Mouse (Mus musculus) thymus, adult 2 months (tissue): ENCODE results near the gene Ermard. TPM values are rescaled to one million over a fixed set of nuclear protein-coding genes. Genes with fewer than 3 reads are reported as not detected.

Experiments
- DNase-seq: peaks from one replicate; pipeline ENCODE4 v3.0.0; 2021
- H3K27ac ChIP-seq: fragments of 200-500 bp; 2 replicates; pipeline ENCODE4 v1.5.1; 2012; ENCODE audit warnings: low read length, control low read depth; ENCODE audit not compliant: control insufficient read depth, insufficient read depth
- H3K27me3 ChIP-seq: fragments of 200-500 bp; 2 replicates; pipeline ENCODE4 v1.6.1; 2012; ENCODE audit warnings: mild to moderate bottlenecking, low read length, moderate library complexity, mixed read lengths; ENCODE audit not compliant: control insufficient read depth, insufficient read depth
- H3K36me3 ChIP-seq: fragments of 200-500 bp; 2 replicates; pipeline ENCODE4 v1.6.1; 2012; ENCODE audit warnings: mild to moderate bottlenecking, low read length, moderate library complexity; ENCODE audit not compliant: control insufficient read depth, insufficient read depth
- H3K4me1 ChIP-seq: fragments of 200-500 bp; replicated peaks from 2 replicates; pipeline ENCODE4 v1.6.1; 2012; ENCODE audit warnings: low read length; ENCODE audit not compliant: control insufficient read depth, insufficient read depth
- H3K4me3 ChIP-seq: fragments of 200-500 bp; 2 replicates; pipeline ENCODE4 v1.5.1; 2012; ENCODE audit warnings: mild to moderate bottlenecking, low read length, control low read depth, moderate library complexity; ENCODE audit not compliant: control insufficient read depth, insufficient read depth
- CTCF ChIP-seq: fragments of 200-500 bp; IDR thresholded peaks from 2 replicates; pipeline ENCODE4 v1.5.1; 2012; ENCODE audit warnings: mild to moderate bottlenecking, control low read depth, low read length, moderate library complexity, borderline replicate concordance; ENCODE audit not compliant: control insufficient read depth, poor library complexity, insufficient read depth; ENCODE audit errors: extremely low read depth
- POLR2A ChIP-seq: fragments of 200-500 bp; IDR thresholded peaks from 2 replicates; pipeline ENCODE4 v1.6.1; 2012; ENCODE audit warnings: mild to moderate bottlenecking, low read length, control low read depth, moderate library complexity; ENCODE audit not compliant: control insufficient read depth, poor library complexity, insufficient read depth; ENCODE audit errors: extremely low read depth
- WGBS: fragments of 180-500 bp; shearing (Covaris S2); methylation state at CpG from one replicate; pipeline ENCODE4 v1.1.7; 2018; 5-methylcytosine and 5-hydroxymethylcytosine counted together
- polyA plus RNA-seq: library from polyadenylated mRNA; depleted of rRNA; stranded (reverse); fragments of >200 nt; gene quantifications from 2 replicates; pipeline ENCODE4 v1.2.3, GENCODE M21; 2012; rRNA removed

The Ermard gene
- polyA plus RNA-seq, 1 experiment: 69.0 TPM

DNA sequence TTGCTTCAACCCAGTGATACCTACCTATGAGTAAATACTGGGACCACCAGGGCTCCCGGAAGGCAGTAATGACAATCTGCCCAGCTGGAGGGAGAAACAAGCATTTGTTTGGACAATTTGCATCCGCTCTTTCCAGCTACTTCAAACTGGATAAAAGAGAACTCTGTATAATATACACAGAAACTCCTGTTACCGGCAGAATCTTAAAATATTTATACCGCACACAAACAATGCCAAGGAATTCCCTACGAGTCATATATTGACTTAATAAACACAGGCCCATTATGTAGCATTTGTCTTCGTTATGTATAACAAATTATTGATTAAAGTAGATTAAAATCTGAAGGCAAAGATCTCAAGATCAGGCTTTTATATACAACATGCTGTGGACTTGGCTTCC lies 79.6 kb downstream of the Ermard start:
- no peak for DNase-seq
- no peaks in the 10 kb centered on the region for H3K4me1 ChIP-seq
- no peaks in the 10 kb centered on the region for H3K27me3 ChIP-seq
- no peaks in the 10 kb centered on the region for H3K36me3 ChIP-seq
- no peak overlapping the region for H3K27ac ChIP-seq
- 95% methylated on average over 6 of the region's 6 CpGs for WGBS
- TF ChIP-seq POLR2A (no peak), CTCF (no peak)
- H3K4me3 ChIP-seq: no peak overlapping the region

DNA sequence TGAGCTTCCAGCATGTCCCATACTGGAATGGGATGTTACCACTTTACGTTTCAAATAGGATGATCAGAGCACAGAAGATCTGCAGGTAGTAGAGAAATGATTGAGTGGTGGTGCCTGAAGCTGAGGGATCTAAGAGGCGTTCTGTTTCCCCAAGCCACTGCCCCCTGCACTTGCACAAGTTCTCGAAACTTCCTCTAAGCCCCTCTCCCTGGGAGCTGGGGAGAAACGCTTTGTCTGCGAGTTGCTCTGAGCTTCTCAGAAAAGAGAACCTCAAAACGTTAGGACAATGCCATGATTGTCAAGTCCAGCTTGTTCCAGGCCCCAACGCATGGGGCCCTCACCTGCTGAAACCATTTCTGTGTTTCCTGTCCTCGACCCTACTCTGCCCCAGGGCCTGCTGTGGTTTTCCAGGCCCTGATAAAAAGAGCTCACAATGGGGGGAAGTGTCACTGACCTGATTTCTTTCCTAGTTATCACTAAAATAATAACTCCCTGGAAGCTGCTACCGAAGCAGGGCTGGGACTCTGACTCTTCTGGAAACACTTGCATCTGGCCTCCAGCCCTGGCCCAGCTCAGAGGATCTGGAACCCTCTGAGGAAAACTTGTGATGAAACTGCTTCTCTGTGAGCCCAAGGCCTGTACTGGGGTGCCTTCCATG lies 88.8 kb downstream of the Ermard start:
- DNase-seq: no peak
- 42% methylated on average over 9 of the region's 9 CpGs for WGBS
- Histone ChIP-seq H3K4me3 (no peak overlapping the region), H3K27me3 (no peaks in the 10 kb centered on the region), H3K27ac (no peak overlapping the region), H3K36me3 (no peaks in the 10 kb centered on the region), H3K4me1 (no peaks in the 10 kb centered on the region)
- no peak for TF ChIP-seq CTCF
- TF ChIP-seq POLR2A: no peak

DNA sequence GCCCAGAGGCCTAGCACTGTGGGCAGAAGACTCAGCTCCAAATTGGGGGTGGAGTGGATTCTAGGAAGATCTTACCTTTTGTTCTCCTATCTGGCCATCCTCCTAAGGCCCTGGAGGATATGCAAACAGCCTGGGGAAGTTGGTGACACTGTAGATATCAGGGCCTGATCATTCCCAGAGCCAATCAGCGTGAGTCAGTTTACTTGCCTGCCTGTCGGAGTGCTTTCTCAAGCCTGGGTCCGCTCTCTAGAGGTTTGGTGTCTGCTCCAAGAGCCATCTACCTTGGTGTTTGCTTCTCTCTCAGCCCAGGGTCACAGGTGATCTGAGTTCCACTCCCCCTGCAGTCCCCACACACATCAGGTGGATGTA lies 89.3 kb downstream of the Ermard start:
- Histone ChIP-seq H3K27me3 (no peaks in the 10 kb centered on the region), H3K4me1 (no peaks in the 10 kb centered on the region), H3K36me3 (no peaks in the 10 kb centered on the region), H3K4me3 (no peak overlapping the region), H3K27ac (no peak overlapping the region)
- DNase-seq: no peak
- 94% methylated on average over 3 of the region's 3 CpGs for WGBS
- no peak for TF ChIP-seq POLR2A
- no peak for TF ChIP-seq CTCF

DNA sequence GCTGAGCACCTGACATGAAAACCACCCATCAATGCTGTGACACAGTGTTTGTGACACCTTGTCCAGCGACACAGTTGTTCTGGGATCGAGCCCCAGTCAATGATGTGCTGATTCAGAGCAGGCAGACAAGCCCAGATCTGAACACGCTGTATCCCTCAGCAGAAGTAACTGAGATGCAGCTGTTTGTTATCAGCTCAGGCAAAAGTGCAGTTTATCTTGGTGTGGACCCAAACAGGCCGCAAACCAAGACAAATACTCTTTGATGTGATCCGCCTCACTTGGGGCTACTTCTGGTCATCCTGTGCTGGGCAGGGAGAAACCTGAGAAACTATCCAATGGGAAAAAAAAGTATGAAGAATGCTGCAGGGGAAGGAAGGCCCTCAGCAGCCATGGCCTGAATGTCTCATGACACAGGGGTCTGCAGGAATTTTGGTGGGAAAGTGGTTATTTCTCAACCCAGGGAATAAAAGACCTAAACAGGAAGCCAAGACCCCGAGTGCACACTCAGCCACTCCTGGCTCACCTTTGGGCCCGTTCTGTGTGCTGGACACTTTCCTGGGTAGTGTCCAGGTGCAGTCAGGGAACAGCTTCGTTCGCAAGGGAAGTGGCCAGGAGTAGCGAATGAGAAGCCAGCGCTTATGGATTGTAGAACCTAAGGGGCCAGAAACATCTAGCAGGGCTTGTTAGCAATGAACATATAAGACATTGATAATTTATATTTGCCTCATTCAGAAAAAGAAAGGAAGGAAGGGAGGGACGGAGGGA lies 94.1 kb downstream of the Ermard start:
- H3K27ac ChIP-seq: no peak overlapping the region
- TF ChIP-seq CTCF: no peak
- TF ChIP-seq POLR2A: no peak
- DNase-seq: no peak
- no peaks in the 10 kb centered on the region for H3K27me3 ChIP-seq
- H3K4me1 ChIP-seq: 0 out of 2 replicates have a peak, but pooled peaks cover 3% of the 10 kb centered on the region
- no peaks in the 10 kb centered on the region for H3K36me3 ChIP-seq
- 95% methylated on average over 12 of the region's 12 CpGs for whole genome bisulfite sequencing
- no peak overlapping the region for H3K4me3 ChIP-seq

DNA sequence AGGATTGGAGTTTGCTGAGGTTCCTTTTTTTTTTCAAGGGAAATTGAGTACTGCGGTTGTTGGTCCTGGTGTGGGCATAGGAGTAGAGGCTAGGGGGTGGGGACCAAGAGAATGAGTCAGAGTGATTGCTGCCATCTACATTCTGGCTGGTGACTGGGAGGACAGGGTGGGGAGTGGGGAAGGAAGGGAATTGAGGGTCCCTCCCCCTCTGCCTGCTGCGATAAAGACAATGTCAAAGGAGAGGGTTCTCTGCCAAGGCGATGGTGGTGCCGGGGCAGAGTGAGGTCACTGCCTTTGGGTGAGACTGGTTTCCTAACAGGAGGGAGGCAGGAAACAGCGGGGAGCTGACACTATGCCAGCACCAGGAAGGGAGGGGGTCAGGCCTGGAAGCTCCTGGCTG lies 96.4 kb downstream of the Ermard start:
- TF ChIP-seq CTCF (no peak), POLR2A (no peak)
- DNase-seq: no peak
- Histone ChIP-seq H3K27ac (no peak overlapping the region), H3K27me3 (no peaks in the 10 kb centered on the region), H3K36me3 (no peaks in the 10 kb centered on the region), H3K4me1 (0 out of 2 replicates have a peak, but pooled peaks cover 3% of the 10 kb centered on the region), H3K4me3 (no peak overlapping the region)
- WGBS: 8% methylated on average over 5 of the region's 5 CpGs

Other genes starting within 250 kb of the Ermard start
- 3.1 and 5.1 TPM in 2 replicates for gene Wdr27, start 98.0 kb upstream of the Ermard start, polyA plus RNA-seq
- 20.6 and 25.8 TPM in 2 replicates for gene 1600012H06Rik, start 98.0 kb upstream of the Ermard start, polyA plus RNA-seq
- 27.5 and 35.3 TPM in 2 replicates for gene Phf10, start 79.9 kb upstream of the Ermard start, polyA plus RNA-seq
- 16.1 and 19.8 TPM in 2 replicates for gene 9030025P20Rik, start 62.7 kb upstream of the Ermard start, polyA plus RNA-seq
- gene Gm3417, start 62.4 kb upstream of the Ermard start, polyA plus RNA-seq: not detected in 2 replicates
- 0.99 and 2.0 TPM in 2 replicates for gene Gm3435, start 31.0 kb upstream of the Ermard start, polyA plus RNA-seq
- gene Tcte3, start 280 bp downstream of the Ermard start, polyA plus RNA-seq: not detected in 2 replicates
- gene Gm3448, start 329 bp downstream of the Ermard start, polyA plus RNA-seq: 0.92 and 0.99 TPM in 2 replicates